Mouse (Mus musculus): ENCODE measurements around the gene Cep104.
A peak's percentile ranks its signal among the peaks of the same experiment; 100 is the strongest.

Gene Cep104

GRCm38 (mm10) chr4:154005488-154005887 lies 30.5 kb downstream of the Cep104 start:
- no peak for DNase-seq

- no peak for DNase-seq
These were observed 31.3 kb downstream of the Cep104 start for GRCm38 (mm10) chr4:154006264-154006663.

GRCm38 (mm10) chr4:154007759-154008158 lies 32.8 kb downstream of the Cep104 start:
- no peak for DNase-seq

GRCm38 (mm10) chr4:154010907-154011645 lies 36.1 kb downstream of the Cep104 start:
- no peak for DNase-seq

- DNase-seq = peak; percentile 80
These were observed 36.7 kb downstream of the Cep104 start, which contains the start of gene Lrrc47 for GRCm38 (mm10) chr4:154011646-154012089. Gene Lrrc47, plus strand, starts transcription at chr4:154011731.

GRCm38 (mm10) chr4:154012132-154012882 lies 37.3 kb downstream of the Cep104 start:
- DNase-seq = no peak

- no peak for DNase-seq
These were observed 40.5 kb downstream of the Cep104 start for GRCm38 (mm10) chr4:154015476-154015875.

GRCm38 (mm10) chr4:154019571-154019970 lies 44.6 kb downstream of the Cep104 start:
- no peak for DNase-seq

GRCm38 (mm10) chr4:154021432-154021831 lies 46.4 kb downstream of the Cep104 start:
- DNase-seq = no peak

GRCm38 (mm10) chr4:154022407-154022806 lies 47.4 kb downstream of the Cep104 start:
- DNase-seq = no peak

GRCm38 (mm10) chr4:154022844-154023243 lies 47.9 kb downstream of the Cep104 start:
- no peak for DNase-seq

GRCm38 (mm10) chr4:154023754-154024601 lies 49.0 kb downstream of the Cep104 start:
- DNase-seq = no peak

- no peak for DNase-seq
These were observed 49.9 kb downstream of the Cep104 start for GRCm38 (mm10) chr4:154024729-154025521.

GRCm38 (mm10) chr4:154025641-154026440 lies 50.8 kb downstream of the Cep104 start, which contains the start of gene Smim1:
Gene Smim1, minus strand, starts transcription at chr4:154026230.
- DNase-seq = peak; percentile 47

- no peak for DNase-seq
These were observed 51.4 kb downstream of the Cep104 start for GRCm38 (mm10) chr4:154026441-154026761.

- no peak for DNase-seq
These were observed 53.1 kb downstream of the Cep104 start for GRCm38 (mm10) chr4:154028066-154028465.

- DNase-seq = no peak
These were observed 53.7 kb downstream of the Cep104 start for GRCm38 (mm10) chr4:154028646-154029045.

GRCm38 (mm10) chr4:154037123-154037522 lies 62.1 kb downstream of the Cep104 start:
- no peak for DNase-seq

- no peak for DNase-seq
These were observed 67.6 kb downstream of the Cep104 start, which contains the start of gene Ccdc27 for GRCm38 (mm10) chr4:154042577-154042976. Gene Ccdc27, minus strand, starts transcription at chr4:154042677.

GRCm38 (mm10) chr4:154045837-154046236 lies 70.8 kb downstream of the Cep104 start:
- DNase-seq = no peak

- no peak for DNase-seq
These were observed 76.4 kb downstream of the Cep104 start for GRCm38 (mm10) chr4:154051401-154051800.

Data from cerebellum, adult 11 months (tissue).